Mouse (Mus musculus): ENCODE measurements at regions not wholly inside any gene's neighbourhood (a gene's known extent, or its start where the extent isn't known, plus 50 kb on each side); places are given as distances from the start of the nearest gene placed in this dataset.
A peak's percentile ranks its signal among the peaks of the same experiment; 100 is the strongest.

- Histone ChIP-seq H3K27ac (no peak overlapping the region), H3K9me3 (no peaks in the 10 kb centered on the region), H3K36me3 (replicated peaks) (no peaks in the 10 kb centered on the region), H3K4me2 (no peak overlapping the region), H3K4me1 (peaks cover 8% of the 10 kb centered on the region), H3K27me3 (replicated peaks) (no peaks in the 10 kb centered on the region), H3K9ac (no peak overlapping the region), H3K4me3 (no peak overlapping the region)
- WGBS, result 80% methylated on average over 7 of the region's 7 CpGs
- ATAC-seq (replicated peaks), result 0 out of 2 replicates have a peak, but pooled peaks have one; percentile 14
Observed at GRCm38 (mm10) chr2:106461490-106461889, 231.6 kb upstream of the Mpped2 start.

GRCm38 (mm10) chr2:106461973-106462637 lies 231.0 kb upstream of the Mpped2 start:
- no peak overlapping the region for H3K27ac ChIP-seq

GRCm38 (mm10) chr2:106465055-106465454 lies 228.0 kb upstream of the Mpped2 start:
- Histone ChIP-seq H3K4me2 (no peak overlapping the region), H3K4me3 (no peak overlapping the region), H3K9me3 (no peaks in the 10 kb centered on the region), H3K4me1 (peaks cover 8% of the 10 kb centered on the region), H3K27ac (no peak overlapping the region), H3K36me3 (replicated peaks) (no peaks in the 10 kb centered on the region), H3K9ac (no peak overlapping the region), H3K27me3 (replicated peaks) (no peaks in the 10 kb centered on the region)
- ATAC-seq (replicated peaks), result no peak
- WGBS, result 63% methylated on average over 3 of the region's 3 CpGs

More at GRCm38 (mm10) chr2:106461973-106462637, 231.0 kb upstream of the Mpped2 start:
- H3K9ac ChIP-seq, result no peak overlapping the region
- H3K4me1 ChIP-seq, result peaks cover 8% of the 10 kb centered on the region
- WGBS, result 54% methylated on average over 12 of the region's 12 CpGs
- H3K4me3 ChIP-seq, result no peak overlapping the region
- peak; percentile 75 for ATAC-seq (replicated peaks)
- no peaks in the 10 kb centered on the region for H3K36me3 ChIP-seq (replicated peaks)
- H3K9me3 ChIP-seq, result no peaks in the 10 kb centered on the region
- no peaks in the 10 kb centered on the region for H3K27me3 ChIP-seq (replicated peaks)
- no peak overlapping the region for H3K4me2 ChIP-seq

GRCm38 (mm10) chr2:106465831-106466230 lies 227.2 kb upstream of the Mpped2 start:
- 87% methylated on average over 3 of the region's 3 CpGs for WGBS
- Histone ChIP-seq H3K9ac (no peak overlapping the region), H3K27ac (no peak overlapping the region), H3K4me1 (peaks cover 8% of the 10 kb centered on the region), H3K4me2 (no peak overlapping the region), H3K9me3 (no peaks in the 10 kb centered on the region), H3K27me3 (replicated peaks) (no peaks in the 10 kb centered on the region), H3K36me3 (replicated peaks) (no peaks in the 10 kb centered on the region), H3K4me3 (no peak overlapping the region)
- ATAC-seq (replicated peaks), result no peak

DNA sequence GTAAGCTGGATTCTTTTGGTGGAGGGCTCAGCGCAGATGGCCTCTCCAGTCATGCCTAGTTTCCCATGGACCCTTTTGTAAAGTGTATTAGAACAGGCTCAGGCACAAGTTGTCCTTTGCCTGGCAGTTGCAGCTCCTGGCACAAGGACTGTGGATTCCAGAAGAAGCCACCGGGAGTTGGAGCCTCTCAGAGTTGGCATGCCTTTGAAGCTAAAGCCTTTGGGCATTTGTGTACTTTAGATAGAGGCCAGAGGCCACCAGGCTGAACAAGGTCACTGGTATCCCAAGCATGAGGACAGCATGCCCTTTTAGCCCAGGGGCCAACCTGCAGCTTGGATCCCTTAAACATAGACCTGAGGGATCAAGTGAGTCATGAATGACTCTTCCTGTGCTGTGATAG lies 223.9 kb upstream of the Mpped2 start:
- Histone ChIP-seq H3K9ac (no peak overlapping the region), H3K4me2 (no peak overlapping the region), H3K4me3 (no peak overlapping the region), H3K27me3 (replicated peaks) (no peaks in the 10 kb centered on the region), H3K27ac (no peak overlapping the region), H3K36me3 (replicated peaks) (no peaks in the 10 kb centered on the region), H3K9me3 (no peaks in the 10 kb centered on the region), H3K4me1 (no peaks in the 10 kb centered on the region)
- no peak for ATAC-seq (replicated peaks)
- 87% methylated on average over 2 of the region's 2 CpGs for WGBS

DNA sequence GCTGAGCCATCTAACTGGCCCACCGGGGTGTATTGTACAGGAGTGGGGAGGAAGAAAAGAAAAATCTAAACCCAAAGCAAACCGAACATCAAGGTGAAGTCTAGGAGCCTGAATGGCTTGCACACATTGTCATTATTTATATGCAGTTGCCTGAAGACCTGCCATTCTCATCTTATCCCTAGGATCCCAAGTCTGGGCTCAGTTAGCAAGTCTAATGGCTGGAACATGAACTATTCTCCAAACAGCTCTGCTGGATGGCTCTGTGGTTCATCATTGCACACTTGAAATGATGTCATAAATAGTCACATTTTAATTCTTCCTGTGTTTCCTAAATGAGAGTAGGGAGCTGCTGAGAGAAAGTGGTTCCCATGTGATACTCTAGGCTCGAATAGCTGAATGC lies 219.6 kb upstream of the Mpped2 start:
- Histone ChIP-seq H3K36me3 (replicated peaks) (no peaks in the 10 kb centered on the region), H3K4me1 (no peaks in the 10 kb centered on the region), H3K27me3 (replicated peaks) (no peaks in the 10 kb centered on the region), H3K27ac (no peak overlapping the region), H3K4me3 (no peak overlapping the region), H3K9ac (no peak overlapping the region), H3K4me2 (no peak overlapping the region), H3K9me3 (no peaks in the 10 kb centered on the region)
- ATAC-seq (replicated peaks), result no peak
- whole genome bisulfite sequencing, result 84% methylated on average over 3 of the region's 3 CpGs

DNA sequence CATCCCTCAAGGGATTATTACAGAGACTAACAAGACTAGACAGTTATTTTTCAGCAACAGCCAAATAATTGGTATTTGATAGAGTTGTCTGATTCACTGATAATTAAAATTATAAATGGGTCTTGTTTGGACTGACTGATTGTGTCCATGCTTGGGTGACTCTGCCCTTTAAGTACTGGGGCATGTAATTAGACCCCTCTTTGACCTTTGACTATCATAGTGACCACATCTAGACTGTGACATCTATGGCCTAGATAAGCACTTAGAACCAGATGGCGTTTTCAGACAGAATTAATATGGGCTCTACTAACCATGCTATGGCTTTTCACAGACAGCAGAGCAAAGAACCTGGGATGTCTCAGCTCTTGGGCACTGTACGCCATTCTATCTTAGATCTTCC lies 215.1 kb upstream of the Mpped2 start:
- 74% methylated on average over 2 of the region's 2 CpGs for WGBS
- Histone ChIP-seq H3K4me2 (no peak overlapping the region), H3K4me1 (no peaks in the 10 kb centered on the region), H3K27ac (no peak overlapping the region), H3K9ac (no peak overlapping the region), H3K9me3 (no peaks in the 10 kb centered on the region), H3K27me3 (replicated peaks) (no peaks in the 10 kb centered on the region), H3K36me3 (replicated peaks) (no peaks in the 10 kb centered on the region), H3K4me3 (no peak overlapping the region)
- ATAC-seq (replicated peaks), result no peak

DNA sequence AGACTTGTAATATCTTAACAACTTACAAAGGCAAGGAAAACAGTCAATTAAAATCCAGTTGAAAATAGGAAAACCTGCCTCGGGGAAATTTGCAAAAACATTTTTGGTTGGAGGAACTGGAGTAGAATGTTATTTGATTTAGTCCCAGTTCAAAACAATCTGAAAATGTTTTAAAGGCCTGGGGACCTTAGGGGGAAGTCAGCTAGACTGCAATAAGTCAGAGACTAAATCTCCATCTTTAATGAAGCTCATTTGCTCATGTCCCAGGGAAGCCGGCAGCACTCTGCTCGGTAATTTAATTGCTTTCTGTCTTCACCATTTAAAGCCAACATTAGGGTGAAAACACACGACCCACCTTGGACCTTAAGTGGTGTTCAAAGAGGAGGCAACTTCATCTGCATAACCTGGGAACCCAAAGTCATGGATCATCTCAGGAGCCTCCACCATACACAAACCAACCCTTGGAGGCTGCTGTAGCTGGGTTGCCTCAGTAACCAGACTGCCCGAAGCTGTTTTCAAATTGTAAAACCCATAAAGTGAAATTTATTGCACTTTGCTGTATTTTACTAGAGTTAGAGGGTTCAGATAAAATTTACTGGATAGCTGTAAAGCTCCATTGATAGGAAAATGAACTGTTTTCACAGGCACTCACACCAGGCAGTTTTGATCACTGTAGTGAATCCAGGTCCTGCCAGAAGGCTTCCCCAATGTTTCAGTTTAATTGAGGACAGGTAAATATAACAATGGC lies 205.6 kb upstream of the Mpped2 start:
- no peak overlapping the region for H3K4me2 ChIP-seq
- H3K9me3 ChIP-seq, result no peaks in the 10 kb centered on the region
- H3K4me3 ChIP-seq, result no peak overlapping the region
- H3K4me1 ChIP-seq, result no peaks in the 10 kb centered on the region
- H3K27ac ChIP-seq, result no peak overlapping the region
- H3K36me3 ChIP-seq (replicated peaks), result no peaks in the 10 kb centered on the region
- no peak for ATAC-seq (replicated peaks)
- H3K27me3 ChIP-seq (replicated peaks), result no peaks in the 10 kb centered on the region
- 61% methylated on average over 5 of the region's 5 CpGs for WGBS
- no peak overlapping the region for H3K9ac ChIP-seq

DNA sequence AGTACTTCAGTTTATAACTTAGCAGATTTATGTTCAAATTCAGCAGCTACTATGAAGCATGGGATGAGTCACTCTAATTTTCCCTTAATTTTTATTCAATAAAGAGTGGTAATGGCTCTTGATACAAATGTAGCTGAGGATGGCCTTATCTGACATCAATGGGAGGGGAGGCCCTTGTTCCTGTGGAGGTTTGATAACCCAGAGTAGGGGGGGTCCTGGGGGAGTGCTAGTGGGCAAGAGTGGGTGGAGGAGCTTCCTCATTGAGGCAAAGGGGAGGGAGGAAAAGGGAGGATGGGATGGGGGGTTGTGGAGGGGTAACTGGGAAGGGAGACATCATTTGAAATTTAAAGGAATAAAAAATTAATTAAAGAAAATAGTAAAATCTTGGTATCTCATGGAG lies 194.3 kb upstream of the Mpped2 start:
- H3K4me3 ChIP-seq, result no peak overlapping the region
- no peak overlapping the region for H3K4me2 ChIP-seq
- H3K27ac ChIP-seq, result no peak overlapping the region

GRCm38 (mm10) chr2:106499227-106499928 lies 193.7 kb upstream of the Mpped2 start:
- peak; percentile 80 for ATAC-seq (replicated peaks)
- Histone ChIP-seq H3K9ac (no peak overlapping the region), H3K4me2 (no peak overlapping the region), H3K4me3 (no peak overlapping the region), H3K4me1 (peaks cover 19% of the 10 kb centered on the region), H3K9me3 (no peaks in the 10 kb centered on the region), H3K36me3 (replicated peaks) (no peaks in the 10 kb centered on the region), H3K27ac (peak overlapping the region; percentile 60), H3K27me3 (replicated peaks) (no peaks in the 10 kb centered on the region)
- WGBS, result 26% methylated on average over 3 of the region's 3 CpGs

More for the DNA sequence above, 194.3 kb upstream of the Mpped2 start:
- Histone ChIP-seq H3K9ac (no peak overlapping the region), H3K4me1 (peaks cover 19% of the 10 kb centered on the region), H3K36me3 (replicated peaks) (no peaks in the 10 kb centered on the region), H3K27me3 (replicated peaks) (no peaks in the 10 kb centered on the region), H3K9me3 (no peaks in the 10 kb centered on the region)
- ATAC-seq (replicated peaks), result no peak

DNA sequence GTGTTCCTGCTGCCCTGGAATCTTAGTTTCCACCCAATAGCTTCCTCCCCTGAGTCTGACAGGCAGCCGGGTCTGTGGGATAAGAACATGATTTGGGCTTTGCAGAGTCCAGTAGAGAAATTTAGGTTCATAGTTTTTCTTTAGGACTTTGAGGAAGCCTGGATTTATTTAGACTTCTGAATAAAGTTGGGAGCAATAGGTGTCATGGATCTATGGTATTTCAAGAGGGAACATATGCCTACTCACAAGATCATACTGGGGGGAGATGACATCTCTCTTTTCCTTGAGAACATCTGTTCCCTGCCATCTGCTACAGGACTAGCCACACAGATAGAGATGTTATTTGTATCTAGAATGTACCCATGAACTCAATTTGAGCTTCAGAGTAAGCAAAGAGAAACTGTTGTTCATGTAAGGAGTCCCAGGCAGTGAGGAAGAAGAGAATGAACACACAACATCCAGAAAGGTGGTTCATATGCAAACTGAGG lies 188.1 kb upstream of the Mpped2 start:
- no peak for ATAC-seq (replicated peaks)
- Histone ChIP-seq H3K4me1 (peaks cover 7% of the 10 kb centered on the region), H3K36me3 (replicated peaks) (no peaks in the 10 kb centered on the region), H3K27me3 (replicated peaks) (no peaks in the 10 kb centered on the region), H3K27ac (no peak overlapping the region), H3K4me3 (no peak overlapping the region), H3K9ac (no peak overlapping the region), H3K4me2 (no peak overlapping the region), H3K9me3 (no peaks in the 10 kb centered on the region)
- WGBS, result 88% methylated on average over 1 of the region's 1 CpGs

- Histone ChIP-seq H3K27ac (peak overlapping the region; percentile 78), H3K9ac (no peak overlapping the region), H3K4me3 (no peak overlapping the region), H3K4me1 (peaks cover 19% of the 10 kb centered on the region), H3K27me3 (replicated peaks) (no peaks in the 10 kb centered on the region), H3K36me3 (replicated peaks) (no peaks in the 10 kb centered on the region), H3K9me3 (no peaks in the 10 kb centered on the region), H3K4me2 (no peak overlapping the region)
- 87% methylated on average over 9 of the region's 9 CpGs for WGBS
- ATAC-seq (replicated peaks), result no peak
Observed at GRCm38 (mm10) chr2:106511889-106512288, 181.2 kb upstream of the Mpped2 start.
